Mouse (Mus musculus) embryonic facial prominence, embryonic 11.5 days (tissue): ENCODE data around the gene Pnmal1. TPM values are rescaled to one million over a fixed set of nuclear protein-coding genes. Genes with fewer than 3 reads are reported as not detected.

Experiments
- ATAC-seq: fragments of 200-750 bp; cut with Nextera tagmentation; replicated peaks from 2 replicates; pipeline ENCODE4 v1.8.0; 2017; ENCODE audit warnings: low read depth; ENCODE audit not compliant: insufficient number of reproducible peaks, low FRiP score, low TSS enrichment
- DNase-seq: peaks from one replicate; pipeline ENCODE4 v3.0.0-alpha.2; 2015; ENCODE audit warnings: low spot score
- H3K27ac ChIP-seq: fragments of 300-500 bp; sonication (generic); replicated peaks from 2 replicates; pipeline ENCODE4 v1.5.1; 2014; ENCODE audit warnings: mild to moderate bottlenecking, low read depth, low read length, control low read depth
- H3K27me3 ChIP-seq: fragments of 300-500 bp; sonication (generic); 2 replicates; pipeline ENCODE4 v1.6.1; 2014; ENCODE audit warnings: mild to moderate bottlenecking, low read length, moderate library complexity, mixed read lengths; ENCODE audit not compliant: control insufficient read depth, insufficient read depth
- H3K36me3 ChIP-seq: fragments of 300-500 bp; sonication (generic); replicated peaks from 2 replicates; pipeline ENCODE4 v1.6.1; 2014; ENCODE audit warnings: low read depth, mild to moderate bottlenecking, low read length, moderate library complexity, mixed read lengths; ENCODE audit not compliant: control insufficient read depth, insufficient read depth
- H3K4me1 ChIP-seq: fragments of 300-500 bp; sonication (generic); 2 replicates; pipeline ENCODE4 v1.6.1; 2014; ENCODE audit warnings: low read length, mixed read lengths; ENCODE audit not compliant: control insufficient read depth, insufficient read depth
- H3K4me2 ChIP-seq: fragments of 300-500 bp; sonication (generic); 2 replicates; pipeline ENCODE4 v1.6.1; 2014; ENCODE audit warnings: low read depth, mild to moderate bottlenecking, control low read depth, low read length, moderate library complexity
- H3K4me3 ChIP-seq: fragments of 300-500 bp; sonication (generic); 2 replicates; pipeline ENCODE4 v1.5.1; 2014; ENCODE audit warnings: low read depth, low read length, control low read depth
- H3K9ac ChIP-seq: fragments of 300-500 bp; sonication (generic); replicated peaks from 2 replicates; pipeline ENCODE4 v1.6.1; 2014; ENCODE audit warnings: mild to moderate bottlenecking, control low read depth, low read length
- H3K9me3 ChIP-seq: fragments of 300-500 bp; sonication (generic); replicated peaks from 2 replicates; pipeline ENCODE4 v1.6.1; 2016; ENCODE audit warnings: mild to moderate bottlenecking, low read length, inconsistent platforms, mixed read lengths; ENCODE audit not compliant: control insufficient read depth
- WGBS: fragments of 180-500 bp; shearing (Covaris S2); extraction: QIAGEN DNeasy Blood & Tissue Kit; methylation state at CpG from one replicate; pipeline ENCODE4 v1.1.7; 2014; 5-methylcytosine and 5-hydroxymethylcytosine counted together
- polyA plus RNA-seq: library from polyadenylated mRNA; unstranded; fragments of >200 nt; fragmentation: Nextera tagmentation; extraction: Ambion mirVana; gene quantifications from 2 replicates; pipeline ENCODE4 v1.2.1, GENCODE M21; 2014

Gene Pnmal1
- polyA plus RNA-seq, 1 experiment from 2014 or later, result 5.3 TPM

DNA sequence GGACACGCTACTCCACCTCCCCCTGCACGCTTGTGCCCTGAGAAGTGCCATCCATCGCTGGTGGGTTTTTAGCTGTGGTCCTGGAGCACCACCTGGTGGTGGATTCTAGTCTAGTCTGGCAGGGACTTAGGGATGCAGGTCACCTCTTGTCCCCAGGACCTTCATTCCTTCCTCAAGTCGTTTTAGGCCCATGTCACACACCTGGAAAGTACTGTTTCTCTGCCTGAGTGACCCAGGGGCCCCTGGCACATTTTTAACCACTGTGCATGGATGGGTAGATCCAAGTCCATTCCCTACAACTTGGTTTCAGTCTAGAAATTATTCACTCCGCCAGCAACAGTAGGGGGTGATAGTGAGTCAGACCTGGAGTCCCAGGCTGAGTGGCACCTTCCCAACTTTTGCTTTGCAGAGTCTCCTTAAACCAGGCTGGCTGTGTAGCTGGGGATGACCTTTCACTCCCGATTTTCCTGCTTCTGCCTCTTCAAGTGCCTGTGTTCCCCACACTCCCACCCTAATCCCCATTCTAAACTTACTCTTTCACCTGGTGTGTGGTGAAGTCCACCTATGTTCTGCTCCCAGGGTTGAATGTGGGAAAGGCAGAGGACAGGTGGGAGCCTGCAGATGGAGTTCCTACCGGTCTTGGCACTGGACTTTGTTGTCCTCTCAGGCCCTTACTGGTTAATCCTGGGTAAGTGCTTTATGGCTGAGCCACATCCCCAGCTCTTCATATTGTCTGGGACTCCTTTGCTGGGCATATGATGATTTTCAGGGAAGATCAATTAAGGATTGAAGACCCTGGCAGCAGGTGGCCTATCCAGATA, 43.1 kb downstream of the Pnmal1 start:
- Histone ChIP-seq H3K9ac (no peak overlapping the region), H3K4me1 (no peaks in the 10 kb centered on the region), H3K9me3 (no peaks in the 10 kb centered on the region), H3K27me3 (no peaks in the 10 kb centered on the region), H3K4me3 (no peak overlapping the region), H3K36me3 (peaks cover 7% of the 10 kb centered on the region), H3K4me2 (no peak overlapping the region), H3K27ac (no peak overlapping the region)
- 16% methylated on average over 7 of the region's 7 CpGs for WGBS
- DNase-seq (peak; percentile 85), ATAC-seq (peak; percentile 50; the same call in 1 of the 2 replicates)

DNA sequence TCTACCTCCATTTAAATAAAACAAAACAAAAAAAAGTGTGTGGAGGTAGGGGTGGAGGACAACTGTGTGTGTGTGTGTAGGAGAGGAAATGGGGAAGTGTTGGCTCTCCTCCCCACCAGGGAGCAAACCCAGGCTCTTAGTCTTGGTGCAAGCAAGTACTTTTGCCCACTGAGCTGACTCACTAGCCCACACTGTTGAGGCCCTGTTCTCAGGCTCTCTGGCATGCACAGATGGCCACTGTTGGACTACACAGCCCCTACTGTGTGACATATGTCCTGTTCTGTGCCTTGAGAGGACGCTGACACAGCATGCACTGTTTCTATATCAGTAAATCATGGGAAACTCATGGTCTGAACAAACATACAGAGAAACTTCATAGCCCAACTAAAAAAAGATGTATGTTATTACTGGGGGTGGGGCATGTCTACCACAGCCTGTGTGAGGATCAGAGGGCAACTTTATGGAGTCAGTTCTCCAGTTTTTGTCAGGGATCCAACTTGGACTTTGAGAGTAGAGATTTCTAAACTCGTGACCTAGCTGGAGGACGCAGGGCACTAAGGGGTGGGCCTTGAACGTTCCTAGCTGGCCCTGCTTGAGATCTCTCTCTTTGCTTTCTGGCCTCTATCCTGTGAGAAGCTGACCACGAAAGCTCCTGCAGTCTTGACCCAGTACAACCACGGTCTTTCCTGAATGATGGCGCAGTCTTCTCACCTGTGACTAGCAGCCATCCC, 43.9 kb downstream of the Pnmal1 start:
- DNase-seq (no peak), ATAC-seq (no peak)
- Histone ChIP-seq H3K4me2 (no peak overlapping the region), H3K9me3 (no peaks in the 10 kb centered on the region), H3K4me3 (no peak overlapping the region), H3K27me3 (no peaks in the 10 kb centered on the region), H3K9ac (no peak overlapping the region), H3K36me3 (peaks cover 7% of the 10 kb centered on the region), H3K27ac (no peak overlapping the region), H3K4me1 (no peaks in the 10 kb centered on the region)
- 84% methylated on average over 7 of the region's 7 CpGs for WGBS

DNA sequence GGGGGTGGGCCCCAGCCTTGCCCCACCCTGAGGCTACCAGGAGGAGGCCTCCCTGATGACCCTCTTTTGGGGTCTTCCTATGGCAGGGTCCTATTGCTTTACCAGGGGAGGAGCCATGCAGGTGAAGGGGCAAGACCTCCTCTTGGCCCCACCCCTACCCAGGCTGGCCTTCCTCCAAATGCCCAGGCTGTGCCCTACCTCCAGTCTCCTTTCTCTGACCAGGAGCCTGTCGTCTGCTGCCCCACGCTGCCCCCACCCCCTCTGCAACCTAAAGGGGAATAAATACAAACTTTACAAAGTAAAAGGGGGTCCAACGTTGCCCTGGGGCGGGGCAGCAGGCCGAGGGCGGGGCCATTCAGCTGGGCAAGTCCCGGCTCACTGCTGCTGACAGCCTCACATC, 45.2 kb downstream of the Pnmal1 start:
- 89% methylated on average over 7 of the region's 7 CpGs for WGBS
- H3K4me3 ChIP-seq, result no peak overlapping the region
- no peak for ATAC-seq

DNA sequence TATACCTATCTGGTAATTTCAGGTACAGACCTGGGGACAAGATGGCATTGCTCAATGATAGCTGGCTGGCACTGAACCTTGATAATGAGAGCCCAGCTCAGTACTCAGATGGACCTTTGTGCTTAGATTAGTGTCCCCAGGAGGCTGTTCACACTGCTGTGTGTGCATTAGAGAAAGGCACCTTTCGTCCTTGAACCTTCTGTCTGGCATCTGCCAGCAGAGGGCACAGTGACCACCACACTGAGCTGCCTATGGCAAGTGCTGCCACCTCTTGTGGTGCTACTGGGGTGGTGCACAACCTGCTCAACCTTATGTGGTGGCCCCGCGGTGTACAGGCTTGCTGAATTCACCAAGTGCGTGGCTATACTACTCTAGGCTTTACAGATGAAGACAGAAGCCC, 47.8 kb downstream of the Pnmal1 start:
- WGBS, result 92% methylated on average over 4 of the region's 4 CpGs
- Histone ChIP-seq H3K4me3 (no peak overlapping the region), H3K9ac (no peak overlapping the region), H3K4me2 (no peak overlapping the region), H3K27ac (no peak overlapping the region), H3K27me3 (no peaks in the 10 kb centered on the region), H3K36me3 (peaks cover 5% of the 10 kb centered on the region), H3K4me1 (no peaks in the 10 kb centered on the region), H3K9me3 (no peaks in the 10 kb centered on the region)
- DNase-seq (no peak), ATAC-seq (no peak)

More for the DNA sequence above, 45.2 kb downstream of the Pnmal1 start:
- no peak overlapping the region for H3K27ac ChIP-seq
- no peaks in the 10 kb centered on the region for H3K27me3 ChIP-seq
- H3K36me3 ChIP-seq, result peaks cover 5% of the 10 kb centered on the region
- H3K9me3 ChIP-seq, result no peaks in the 10 kb centered on the region
- no peaks in the 10 kb centered on the region for H3K4me1 ChIP-seq
- H3K4me2 ChIP-seq, result no peak overlapping the region
- no peak overlapping the region for H3K9ac ChIP-seq
- DNase-seq, result no peak

DNA sequence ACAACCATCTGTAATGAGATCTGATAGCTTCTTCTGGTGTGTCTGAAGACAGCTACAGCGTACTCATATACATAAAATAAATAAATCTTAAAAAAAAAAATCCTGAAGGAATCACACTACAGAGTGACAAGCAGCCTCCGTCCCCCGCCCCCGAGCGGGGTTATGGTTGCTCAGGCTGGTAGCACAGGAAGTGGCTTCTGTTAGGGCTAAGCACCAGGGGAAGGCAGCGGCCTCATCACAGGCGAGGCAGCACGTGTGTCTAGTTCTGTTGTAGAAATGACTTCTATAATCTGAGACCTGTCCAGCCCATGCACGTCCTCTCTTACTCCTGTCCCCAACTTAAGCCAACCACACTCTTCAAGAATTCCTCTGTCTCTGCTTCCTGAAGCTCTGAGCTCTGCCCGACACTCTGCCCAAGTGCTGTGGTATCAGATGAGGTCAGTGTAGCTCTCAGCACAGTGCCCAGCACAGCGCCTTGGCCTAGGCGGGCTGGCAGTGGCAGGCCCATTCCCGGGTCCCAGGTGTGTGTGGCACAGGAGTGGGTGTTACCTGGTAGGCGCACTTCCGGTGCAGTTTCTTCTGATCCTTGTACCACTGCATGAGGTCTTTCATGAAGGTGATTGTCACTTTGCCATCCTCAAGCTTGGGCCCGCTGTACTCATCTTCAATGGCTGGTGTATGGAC, 50.0 kb downstream of the Pnmal1 start:
- ATAC-seq (no peak), DNase-seq (no peak)
- Histone ChIP-seq H3K4me3 (no peak overlapping the region), H3K9me3 (no peaks in the 10 kb centered on the region), H3K4me2 (no peak overlapping the region), H3K9ac (no peak overlapping the region), H3K27ac (no peak overlapping the region), H3K4me1 (no peaks in the 10 kb centered on the region), H3K36me3 (peaks cover 15% of the 10 kb centered on the region), H3K27me3 (no peaks in the 10 kb centered on the region)
- 93% methylated on average over 16 of the region's 16 CpGs for WGBS

DNA sequence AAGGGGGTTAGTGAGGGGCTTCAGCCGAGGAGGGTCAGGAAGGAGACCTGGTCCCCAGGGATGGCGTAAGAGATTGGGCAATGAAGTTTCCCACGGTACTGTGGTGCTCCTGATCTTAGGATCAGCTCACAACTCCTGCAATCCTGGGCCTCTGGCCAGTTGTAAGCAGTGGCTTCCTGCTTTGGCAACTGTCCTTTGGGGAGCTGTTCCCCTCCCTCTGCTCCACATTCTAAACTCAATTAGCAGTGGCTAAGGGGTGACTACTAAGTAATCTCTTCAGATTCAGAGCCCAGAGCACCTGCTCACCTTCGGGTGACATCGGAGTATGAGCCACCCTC, 50.5 kb downstream of the Pnmal1 start:
- Histone ChIP-seq H3K9ac (no peak overlapping the region), H3K36me3 (peaks cover 15% of the 10 kb centered on the region), H3K4me3 (no peak overlapping the region), H3K9me3 (no peaks in the 10 kb centered on the region), H3K27ac (no peak overlapping the region), H3K4me2 (no peak overlapping the region), H3K27me3 (no peaks in the 10 kb centered on the region), H3K4me1 (no peaks in the 10 kb centered on the region)
- DNase-seq (no peak), ATAC-seq (no peak)
- WGBS, result 92% methylated on average over 5 of the region's 5 CpGs

DNA sequence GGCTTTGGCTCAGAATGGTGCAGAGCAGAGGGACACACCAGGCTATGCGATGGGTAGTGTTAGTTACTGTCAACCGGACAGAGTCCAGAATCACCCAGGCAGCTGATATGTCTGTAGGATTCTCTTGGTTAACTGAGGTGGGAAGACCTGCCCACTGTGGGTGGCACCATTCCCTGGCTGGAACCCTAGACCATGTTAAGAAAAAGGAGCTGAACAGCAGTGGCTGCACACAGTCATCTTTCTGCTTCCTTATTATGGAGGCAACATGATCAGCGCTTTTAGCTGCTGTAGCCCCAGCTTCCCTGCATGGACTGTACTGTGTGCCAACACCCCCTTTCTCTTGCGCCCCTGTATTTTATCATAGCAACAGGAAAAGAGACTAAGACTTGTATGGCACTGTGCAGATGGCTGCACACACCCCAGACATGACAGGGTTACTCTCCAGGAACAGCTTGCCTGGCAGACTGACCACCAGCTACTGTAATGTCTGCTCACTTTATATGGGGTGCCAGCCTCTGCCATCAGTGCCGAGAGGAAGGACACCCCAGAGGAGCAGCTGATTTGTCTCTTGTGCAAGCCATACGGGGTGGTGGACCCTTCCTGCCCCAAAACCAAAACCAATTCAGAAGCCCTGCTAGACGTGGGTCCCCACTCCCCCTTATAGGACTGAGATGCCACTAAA, 52.6 kb downstream of the Pnmal1 start:
- Histone ChIP-seq H3K4me1 (no peaks in the 10 kb centered on the region), H3K9ac (no peak overlapping the region), H3K4me3 (no peak overlapping the region), H3K27me3 (no peaks in the 10 kb centered on the region), H3K4me2 (no peak overlapping the region), H3K27ac (no peak overlapping the region), H3K36me3 (peaks cover 13% of the 10 kb centered on the region), H3K9me3 (no peaks in the 10 kb centered on the region)
- WGBS, result 91% methylated on average over 7 of the region's 7 CpGs
- ATAC-seq (no peak), DNase-seq (no peak)
